Mouse (Mus musculus): ENCODE measurements around the gene Smarce1. TPM values are rescaled to one million over a fixed set of nuclear protein-coding genes. Genes with fewer than 3 reads are reported as not detected.

The Smarce1 gene
- polyA plus RNA-seq, 1 experiment from 2014 or later = 225 TPM

DNA sequence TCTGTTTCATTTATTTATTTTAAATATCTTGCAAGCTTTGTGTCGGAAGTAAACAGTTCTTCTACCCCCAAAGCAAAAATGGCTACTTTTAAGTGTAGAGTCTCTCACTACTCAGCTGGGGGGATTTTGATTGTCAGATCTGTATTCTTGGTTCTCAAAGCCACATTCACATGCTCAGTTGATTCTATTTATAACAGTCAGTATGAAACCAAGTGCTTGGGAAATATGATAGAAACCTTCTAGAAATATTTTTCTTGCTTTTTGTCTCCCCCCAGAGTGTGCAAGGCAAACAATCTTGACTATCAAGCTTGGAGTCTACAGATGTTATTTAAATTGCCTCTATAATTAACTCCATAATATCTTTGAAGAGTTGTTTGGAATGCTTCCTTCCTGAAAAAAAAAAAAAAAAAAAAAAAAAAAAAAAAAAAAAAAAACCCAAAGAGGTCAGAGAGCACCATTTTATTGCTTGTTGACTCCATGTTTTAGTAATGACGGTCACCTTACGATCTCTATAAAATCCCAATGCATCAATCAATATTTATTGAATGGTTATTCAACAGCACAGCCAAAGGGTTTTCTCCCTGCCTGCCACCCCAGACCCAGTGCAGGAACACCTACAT is 12.5 kb upstream of the Smarce1 start:
- H3K36me3 ChIP-seq (ENCODE audit: control insufficient read depth, insufficient read depth, low read length) = no peaks in the 10 kb centered on the region
- 49% methylated on average over 3 of the region's 3 CpGs for WGBS
- peaks cover 3% of the 10 kb centered on the region for H3K4me1 ChIP-seq (ENCODE audit: control insufficient read depth, insufficient read depth, low read depth, low read length)
- peak overlapping the region; percentile 58 for H3K9ac ChIP-seq (ENCODE audit: low read depth, low read length)
- peak overlapping the region; percentile 54 for H3K4me2 ChIP-seq (ENCODE audit: low read length)
- H3K9me3 ChIP-seq (ENCODE audit: control insufficient read depth, low read length) = no peaks in the 10 kb centered on the region
- no peak for ATAC-seq
- H3K27ac ChIP-seq (ENCODE audit: low read depth, low read length) = peak overlapping the region; percentile 64
- H3K27me3 ChIP-seq (replicated peaks; ENCODE audit: control insufficient read depth, insufficient read depth, low read length) = no peaks in the 10 kb centered on the region
- H3K4me3 ChIP-seq (ENCODE audit: low read length) = peak overlapping the region; percentile 42

DNA sequence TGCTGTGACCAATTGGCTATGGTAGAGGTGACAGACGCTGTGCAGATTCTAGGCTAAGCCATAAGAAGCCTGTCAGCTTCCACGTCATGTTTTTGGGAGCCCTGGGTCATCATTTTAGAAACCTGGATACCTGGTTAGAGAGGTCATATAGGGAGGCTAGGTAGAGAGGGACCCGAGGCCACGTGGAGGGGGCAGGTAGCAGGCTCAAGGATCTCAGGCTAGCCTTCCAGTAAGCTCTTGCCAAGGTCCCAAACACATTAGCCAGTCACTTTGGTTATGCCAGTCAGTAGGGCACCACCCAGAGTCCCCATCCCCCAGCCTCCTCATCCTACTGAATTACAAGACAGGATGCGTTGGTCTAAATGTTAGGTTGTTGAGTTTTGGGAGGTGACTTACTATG is 11.2 kb upstream of the Smarce1 start:
- Histone ChIP-seq H3K4me3 (ENCODE audit: low read length) (no peak overlapping the region), H3K9ac (ENCODE audit: low read depth, low read length) (no peak overlapping the region), H3K9me3 (ENCODE audit: control insufficient read depth, low read length) (no peaks in the 10 kb centered on the region), H3K4me2 (ENCODE audit: low read length) (no peak overlapping the region), H3K27ac (ENCODE audit: low read depth, low read length) (no peak overlapping the region), H3K36me3 (ENCODE audit: control insufficient read depth, insufficient read depth, low read length) (no peaks in the 10 kb centered on the region), H3K4me1 (ENCODE audit: control insufficient read depth, insufficient read depth, low read depth, low read length) (peaks cover 3% of the 10 kb centered on the region), H3K27me3 (replicated peaks; ENCODE audit: control insufficient read depth, insufficient read depth, low read length) (no peaks in the 10 kb centered on the region)
- ATAC-seq = no peak
- 80% methylated on average over 5 of the region's 5 CpGs for WGBS

DNA sequence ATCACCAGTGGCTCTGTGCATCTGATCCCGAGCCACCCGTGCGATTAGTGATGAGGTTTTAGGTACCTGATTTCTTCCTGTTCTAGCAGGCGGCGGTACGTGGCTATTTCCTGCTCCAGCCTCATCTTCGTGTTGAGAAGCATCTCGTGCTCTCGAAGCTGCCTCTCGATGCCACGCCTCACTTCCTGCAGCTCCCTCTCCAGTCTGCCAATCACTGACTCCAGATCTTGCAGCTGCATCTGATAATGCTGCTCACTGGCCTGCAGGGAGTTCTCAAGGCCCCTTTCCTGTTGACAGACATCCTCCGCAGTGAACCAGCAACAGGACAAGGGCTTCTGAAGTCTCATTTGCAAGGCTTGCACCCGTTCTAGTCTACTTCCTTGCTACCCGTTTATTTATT is 7.7 kb upstream of the Smarce1 start:
- no peak for ATAC-seq
- H3K4me3 ChIP-seq (ENCODE audit: low read length) = no peak overlapping the region
- H3K4me1 ChIP-seq (ENCODE audit: control insufficient read depth, insufficient read depth, low read depth, low read length) = no peaks in the 10 kb centered on the region
- H3K9me3 ChIP-seq (ENCODE audit: control insufficient read depth, low read length) = no peaks in the 10 kb centered on the region
- H3K27me3 ChIP-seq (replicated peaks; ENCODE audit: control insufficient read depth, insufficient read depth, low read length) = no peaks in the 10 kb centered on the region
- no peak overlapping the region for H3K9ac ChIP-seq (ENCODE audit: low read depth, low read length)
- no peak overlapping the region for H3K4me2 ChIP-seq (ENCODE audit: low read length)
- no peak overlapping the region for H3K27ac ChIP-seq (ENCODE audit: low read depth, low read length)
- H3K36me3 ChIP-seq (ENCODE audit: control insufficient read depth, insufficient read depth, low read length) = no peaks in the 10 kb centered on the region
- WGBS = 66% methylated on average over 14 of the region's 14 CpGs

DNA sequence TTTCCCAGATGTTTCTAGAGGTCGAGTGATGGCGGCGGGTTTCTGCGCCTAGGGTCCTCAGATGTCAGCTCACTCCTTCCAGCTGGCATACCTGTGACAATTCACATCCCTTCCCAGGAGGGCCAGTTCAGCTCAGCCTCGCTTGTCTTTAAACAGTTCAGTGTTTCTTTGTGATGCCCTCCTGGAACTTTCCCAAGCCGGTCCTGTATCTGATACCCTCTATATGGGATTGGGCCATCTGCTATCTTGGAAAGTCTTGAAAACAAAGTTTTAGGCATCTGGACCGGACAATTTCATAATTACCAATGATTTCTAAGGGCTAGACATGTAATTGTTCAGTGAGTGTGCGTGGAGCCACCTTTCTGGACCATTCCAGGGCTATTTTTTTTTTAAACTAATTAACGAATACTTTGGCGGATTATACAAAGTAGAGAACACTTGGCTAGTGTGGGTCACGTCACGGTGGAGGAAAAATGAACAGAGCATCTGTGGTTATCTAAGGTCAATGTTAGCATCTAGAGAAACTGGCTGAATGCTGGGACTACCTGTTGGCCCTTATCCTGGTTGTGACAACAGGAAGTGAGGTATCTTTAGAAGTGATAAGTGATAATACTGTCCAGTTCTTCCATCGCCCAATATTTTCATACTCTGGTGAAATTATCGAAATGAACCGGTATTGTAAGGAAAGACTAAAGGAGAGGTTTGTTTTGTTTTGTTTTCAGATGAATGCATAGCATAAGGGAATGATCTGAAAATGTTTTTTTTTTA is 416 bp upstream of the Smarce1 start:
- peak overlapping the region; percentile 99 for H3K9ac ChIP-seq (ENCODE audit: low read depth, low read length)
- H3K4me3 ChIP-seq (ENCODE audit: low read length) = peak overlapping the region; percentile 90
- no peaks in the 10 kb centered on the region for H3K9me3 ChIP-seq (ENCODE audit: control insufficient read depth, low read length)
- H3K27me3 ChIP-seq (replicated peaks; ENCODE audit: control insufficient read depth, insufficient read depth, low read length) = no peaks in the 10 kb centered on the region
- H3K36me3 ChIP-seq (ENCODE audit: control insufficient read depth, insufficient read depth, low read length) = peaks cover 7% of the 10 kb centered on the region; the same call in 1 of the 2 replicates
- peak overlapping the region; percentile 90 for H3K4me2 ChIP-seq (ENCODE audit: low read length)
- peak overlapping the region; percentile 98 for H3K27ac ChIP-seq (ENCODE audit: low read depth, low read length)
- peaks cover 23% of the 10 kb centered on the region for H3K4me1 ChIP-seq (ENCODE audit: control insufficient read depth, insufficient read depth, low read depth, low read length)
- 26% methylated on average over 15 of the region's 15 CpGs for WGBS
- ATAC-seq = peak; percentile 19; the same call in 1 of the 2 replicates

- ATAC-seq = peak; percentile 72
- H3K4me2 ChIP-seq (ENCODE audit: low read length) = peak overlapping the region; percentile 90
- peak overlapping the region; percentile 99 for H3K9ac ChIP-seq (ENCODE audit: low read depth, low read length)
- peak overlapping the region; percentile 98 for H3K27ac ChIP-seq (ENCODE audit: low read depth, low read length)
- no peaks in the 10 kb centered on the region for H3K27me3 ChIP-seq (replicated peaks; ENCODE audit: control insufficient read depth, insufficient read depth, low read length)
- WGBS = 0% methylated on average over 31 of the region's 31 CpGs
- H3K4me3 ChIP-seq (ENCODE audit: low read length) = peak overlapping the region; percentile 90
- H3K4me1 ChIP-seq (ENCODE audit: control insufficient read depth, insufficient read depth, low read depth, low read length) = peaks cover 25% of the 10 kb centered on the region
- peaks cover 7% of the 10 kb centered on the region; the same call in 1 of the 2 replicates for H3K36me3 ChIP-seq (ENCODE audit: control insufficient read depth, insufficient read depth, low read length)
- no peaks in the 10 kb centered on the region for H3K9me3 ChIP-seq (ENCODE audit: control insufficient read depth, low read length)
Measured at GRCm38 (mm10) chr11:99229641-99230260, 1.1 kb downstream of the Smarce1 start.

- Histone ChIP-seq H3K27ac (ENCODE audit: low read depth, low read length) (no peak overlapping the region), H3K9me3 (ENCODE audit: control insufficient read depth, low read length) (no peaks in the 10 kb centered on the region), H3K27me3 (replicated peaks; ENCODE audit: control insufficient read depth, insufficient read depth, low read length) (no peaks in the 10 kb centered on the region), H3K4me1 (ENCODE audit: control insufficient read depth, insufficient read depth, low read depth, low read length) (peaks cover 18% of the 10 kb centered on the region), H3K4me3 (ENCODE audit: low read length) (no peak overlapping the region), H3K36me3 (ENCODE audit: control insufficient read depth, insufficient read depth, low read length) (peaks cover 9% of the 10 kb centered on the region; the same call in 1 of the 2 replicates), H3K9ac (ENCODE audit: low read depth, low read length) (no peak overlapping the region), H3K4me2 (ENCODE audit: low read length) (no peak overlapping the region)
- no peak for ATAC-seq
- 91% methylated on average over 5 of the region's 5 CpGs for WGBS
Measured at GRCm38 (mm10) chr11:99226298-99226697, 4.5 kb downstream of the Smarce1 start.

- H3K4me2 ChIP-seq (ENCODE audit: low read length) = no peak overlapping the region
- 86% methylated on average over 5 of the region's 5 CpGs for WGBS
- no peaks in the 10 kb centered on the region for H3K9me3 ChIP-seq (ENCODE audit: control insufficient read depth, low read length)
- H3K36me3 ChIP-seq (ENCODE audit: control insufficient read depth, insufficient read depth, low read length) = peaks cover 18% of the 10 kb centered on the region
- no peak for ATAC-seq
- no peak overlapping the region for H3K9ac ChIP-seq (ENCODE audit: low read depth, low read length)
- no peak overlapping the region for H3K4me3 ChIP-seq (ENCODE audit: low read length)
- peaks cover 10% of the 10 kb centered on the region for H3K4me1 ChIP-seq (ENCODE audit: control insufficient read depth, insufficient read depth, low read depth, low read length)
- H3K27me3 ChIP-seq (replicated peaks; ENCODE audit: control insufficient read depth, insufficient read depth, low read length) = no peaks in the 10 kb centered on the region
- H3K27ac ChIP-seq (ENCODE audit: low read depth, low read length) = no peak overlapping the region
Measured at GRCm38 (mm10) chr11:99223310-99223709, 7.5 kb downstream of the Smarce1 start.

DNA sequence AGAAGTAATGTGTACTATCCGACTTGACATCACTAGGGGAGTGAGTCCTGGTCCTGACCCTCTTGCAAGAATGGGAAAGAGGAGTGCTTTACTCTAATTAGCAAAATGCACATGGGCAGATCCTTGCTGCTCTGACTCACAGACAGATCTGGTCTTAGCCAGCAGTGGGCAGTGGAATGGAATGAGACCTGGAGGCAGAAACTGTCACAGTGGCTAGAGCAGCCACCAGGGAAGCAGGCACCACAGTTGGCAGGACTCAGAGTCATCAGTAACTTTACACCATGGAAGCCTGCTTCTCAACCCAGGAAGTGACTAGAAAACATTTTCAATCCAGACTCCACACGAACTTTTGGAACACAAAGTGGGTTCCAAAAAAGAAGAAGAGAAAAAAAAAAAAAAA is 9.0 kb downstream of the Smarce1 start:
- Histone ChIP-seq H3K4me2 (ENCODE audit: low read length) (no peak overlapping the region), H3K36me3 (ENCODE audit: control insufficient read depth, insufficient read depth, low read length) (peaks cover 18% of the 10 kb centered on the region), H3K4me1 (ENCODE audit: control insufficient read depth, insufficient read depth, low read depth, low read length) (peaks cover 2% of the 10 kb centered on the region; the same call in 1 of the 2 replicates), H3K27me3 (replicated peaks; ENCODE audit: control insufficient read depth, insufficient read depth, low read length) (no peaks in the 10 kb centered on the region), H3K9me3 (ENCODE audit: control insufficient read depth, low read length) (no peaks in the 10 kb centered on the region), H3K4me3 (ENCODE audit: low read length) (no peak overlapping the region), H3K9ac (ENCODE audit: low read depth, low read length) (no peak overlapping the region), H3K27ac (ENCODE audit: low read depth, low read length) (no peak overlapping the region)
- no peak for ATAC-seq
- WGBS = 79% methylated on average over 2 of the region's 2 CpGs

Measured in hindbrain, embryonic 16.5 days (tissue).